Mouse (Mus musculus): ENCODE measurements around the gene D5Ertd579e. TPM values are rescaled to one million over a fixed set of nuclear protein-coding genes. Genes with fewer than 3 reads are reported as not detected.
"Not testable (repeated sequence)": the region's sequence is repeated elsewhere in the genome, so short reads cannot be mapped to it uniquely, and the experiment has no call there.

The D5Ertd579e gene
- total RNA-seq, 1 experiment from 2014 or later = 42.5 TPM

DNA sequence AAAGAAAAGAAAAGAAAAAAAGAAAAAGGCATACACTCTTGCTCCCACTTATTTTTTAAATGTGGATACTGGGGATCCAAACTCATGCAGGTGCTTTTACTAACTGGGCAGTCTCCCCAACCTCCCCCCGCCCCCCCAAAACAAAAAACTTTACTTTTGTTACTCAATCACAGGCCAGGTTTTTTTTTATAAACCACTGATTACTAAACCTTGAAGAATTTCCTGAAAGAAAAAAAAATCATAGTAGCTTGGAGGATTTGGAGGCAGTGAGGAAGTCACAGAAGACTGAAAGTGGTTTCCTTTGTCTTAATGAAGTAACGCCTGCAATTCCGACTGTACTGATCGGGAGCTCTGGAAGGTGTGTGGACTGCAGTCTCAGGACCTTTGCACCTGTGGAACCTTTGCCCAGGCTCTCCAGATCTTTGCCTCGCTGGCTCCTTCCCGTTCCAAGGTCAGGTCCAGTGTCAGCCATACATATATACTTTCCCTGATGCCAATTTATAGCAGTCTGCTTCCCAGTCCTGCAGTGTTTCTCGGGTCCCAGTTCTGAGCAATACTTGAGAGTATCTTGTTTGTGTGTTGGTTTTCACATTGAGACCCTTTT lies 2.3 kb upstream of the D5Ertd579e start:
- ATAC-seq (replicated peaks in 1 of 2; ENCODE audit: insufficient read depth in 1 of 2, low FRiP score in 2 of 2, low TSS enrichment in 1 of 2, low read depth in 1 of 2, poor library complexity in 2 of 2, severe bottlenecking in 2 of 2) = no peak; a peak in 1 of 4 replicates

DNA sequence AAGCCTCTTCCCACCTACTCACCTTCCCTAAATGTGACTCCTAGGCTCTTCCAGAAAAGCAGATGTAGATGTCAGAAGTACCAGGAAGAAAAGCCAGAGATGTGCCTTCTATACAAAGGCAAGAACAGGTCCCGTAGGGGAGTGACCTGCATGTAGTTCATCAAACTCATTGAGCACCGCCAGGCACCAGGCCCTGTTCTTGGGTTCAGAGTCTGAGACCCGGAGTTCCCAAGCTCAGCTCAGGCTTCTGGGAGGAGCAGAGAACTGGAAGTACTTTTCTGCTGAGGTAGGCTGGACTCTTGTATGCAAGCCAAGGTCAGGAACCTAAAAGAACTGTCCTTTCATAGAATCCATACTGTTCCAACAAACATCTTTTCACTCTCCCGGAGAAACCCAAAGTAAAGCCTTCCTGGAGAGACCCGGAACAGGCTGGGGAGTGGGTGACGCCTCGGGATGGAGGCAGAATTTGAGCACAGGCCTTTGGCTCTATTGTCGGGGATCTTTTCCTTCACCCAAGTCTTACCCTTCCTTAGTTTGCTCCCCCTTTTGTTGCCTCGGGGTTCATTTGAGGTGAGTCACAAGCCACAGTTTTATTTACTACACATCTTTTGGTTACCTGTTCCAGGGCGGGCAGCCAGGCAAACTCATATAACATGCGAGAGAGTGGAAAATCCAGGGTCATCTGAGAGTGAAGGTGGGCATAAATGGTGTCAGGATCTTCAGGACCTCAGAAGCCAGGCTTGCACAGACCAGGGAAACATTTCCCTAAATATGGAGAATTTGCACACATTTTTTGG lies 878 bp upstream of the D5Ertd579e start:
- no peak for ATAC-seq (replicated peaks in 1 of 2; ENCODE audit: insufficient read depth in 1 of 2, low FRiP score in 2 of 2, low TSS enrichment in 1 of 2, low read depth in 1 of 2, poor library complexity in 2 of 2, severe bottlenecking in 2 of 2)

DNA sequence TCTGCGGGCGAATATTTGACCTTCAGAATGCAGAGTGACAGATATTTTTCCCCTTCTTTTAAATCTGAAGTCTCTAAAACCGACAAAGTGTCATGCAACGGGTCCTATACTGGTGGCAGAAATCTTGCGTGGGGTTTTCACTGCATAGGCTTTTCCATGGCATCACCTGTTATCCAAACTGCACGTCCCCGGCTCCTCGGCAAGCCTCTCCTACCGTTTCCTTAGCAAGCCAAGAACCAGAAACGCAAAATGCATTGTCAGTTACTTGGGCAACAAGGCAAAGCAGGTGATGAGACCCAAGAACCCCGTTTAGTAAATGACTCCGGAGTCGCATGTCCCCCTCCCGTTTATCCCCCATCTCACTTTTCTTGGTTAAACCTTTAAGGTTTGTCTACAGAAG lies 819 bp downstream of the D5Ertd579e start:
- ATAC-seq (replicated peaks in 1 of 2; ENCODE audit: insufficient read depth in 1 of 2, low FRiP score in 2 of 2, low TSS enrichment in 1 of 2, low read depth in 1 of 2, poor library complexity in 2 of 2, severe bottlenecking in 2 of 2) = no peak

DNA sequence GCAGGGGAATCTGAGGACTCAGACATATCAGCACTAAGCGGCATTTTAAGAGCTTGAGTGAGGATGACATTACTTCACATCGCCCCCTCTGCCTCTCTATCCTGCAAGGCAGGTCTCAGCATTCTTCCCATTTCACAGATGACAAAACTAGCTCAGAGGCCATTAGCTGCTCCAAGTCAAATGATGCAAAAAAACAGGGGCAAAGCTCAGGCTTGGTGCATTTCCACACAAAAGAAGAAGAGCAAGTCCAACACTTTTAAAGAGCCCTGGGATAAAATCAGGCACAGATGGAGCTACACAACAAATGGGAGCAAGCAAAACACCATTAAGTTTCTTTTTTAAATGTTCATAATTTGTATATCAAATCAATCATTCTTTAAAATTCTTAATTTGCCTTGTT lies 2.2 kb downstream of the D5Ertd579e start:
- ATAC-seq (replicated peaks in 1 of 2; ENCODE audit: insufficient read depth in 1 of 2, low FRiP score in 2 of 2, low TSS enrichment in 1 of 2, low read depth in 1 of 2, poor library complexity in 2 of 2, severe bottlenecking in 2 of 2) = no peak

DNA sequence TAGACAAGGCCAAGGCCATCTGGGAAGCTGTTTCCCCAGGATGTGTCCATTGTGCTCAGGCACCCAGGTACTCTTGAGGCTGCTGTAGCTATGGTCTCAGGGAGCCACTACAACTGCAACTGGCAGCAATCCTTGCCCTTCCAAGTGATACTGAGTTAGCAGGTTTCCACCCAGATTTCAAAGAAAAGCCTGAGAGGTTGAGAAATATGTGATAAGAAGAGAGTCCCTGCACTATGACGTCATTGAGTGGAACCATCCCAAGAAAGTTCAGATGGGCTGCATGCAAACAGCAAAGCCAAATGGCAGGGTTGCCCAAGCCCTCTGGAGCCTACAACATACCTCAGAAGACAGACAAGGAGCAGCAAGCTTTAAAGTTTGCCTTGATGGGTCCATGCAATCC lies 4.4 kb downstream of the D5Ertd579e start:
- ATAC-seq (replicated peaks in 1 of 2; ENCODE audit: insufficient read depth in 1 of 2, low FRiP score in 2 of 2, low TSS enrichment in 1 of 2, low read depth in 1 of 2, poor library complexity in 2 of 2, severe bottlenecking in 2 of 2) = no peak

DNA sequence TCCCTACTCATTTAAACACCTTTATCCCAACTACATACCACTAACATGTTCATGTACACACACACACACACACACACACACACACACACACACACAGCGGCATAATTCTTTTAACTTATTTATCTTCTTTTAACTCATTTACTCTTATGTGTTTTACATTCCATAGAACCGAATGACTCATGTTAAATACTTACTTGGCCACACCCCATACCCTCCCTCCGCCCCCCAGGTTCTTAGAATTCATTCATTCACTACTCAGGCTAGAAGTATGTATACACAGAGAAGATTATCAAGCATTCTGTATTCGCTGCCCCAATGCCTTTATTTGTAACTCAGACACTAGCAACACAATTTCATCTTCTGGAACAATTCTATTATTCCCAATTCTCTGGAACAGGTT lies 10.7 kb downstream of the D5Ertd579e start:
- no peak for ATAC-seq (replicated peaks in 1 of 2; ENCODE audit: insufficient read depth in 1 of 2, low FRiP score in 2 of 2, low TSS enrichment in 1 of 2, low read depth in 1 of 2, poor library complexity in 2 of 2, severe bottlenecking in 2 of 2)

DNA sequence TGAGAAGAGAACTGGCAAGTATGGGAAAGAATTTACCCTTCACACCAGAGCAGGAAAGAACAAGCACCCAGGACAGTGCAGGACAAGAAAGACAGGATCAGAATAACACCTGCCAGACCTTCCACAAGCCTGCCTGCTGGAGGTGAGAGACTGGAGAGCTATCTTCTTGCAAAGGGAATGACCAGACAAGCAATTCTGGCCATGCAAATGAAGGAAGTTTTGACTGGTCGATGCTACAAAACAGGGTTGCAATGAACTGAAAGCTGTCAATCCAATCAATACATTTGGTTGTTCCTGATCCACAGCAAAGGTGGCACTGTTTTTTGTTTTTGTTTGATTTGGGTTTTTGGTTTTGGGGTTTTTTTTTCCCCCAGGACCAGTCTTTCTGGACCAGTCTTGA lies 12.2 kb downstream of the D5Ertd579e start:
- ATAC-seq (replicated peaks in 1 of 2; ENCODE audit: insufficient read depth in 1 of 2, low FRiP score in 2 of 2, low TSS enrichment in 1 of 2, low read depth in 1 of 2, poor library complexity in 2 of 2, severe bottlenecking in 2 of 2) = no peak

DNA sequence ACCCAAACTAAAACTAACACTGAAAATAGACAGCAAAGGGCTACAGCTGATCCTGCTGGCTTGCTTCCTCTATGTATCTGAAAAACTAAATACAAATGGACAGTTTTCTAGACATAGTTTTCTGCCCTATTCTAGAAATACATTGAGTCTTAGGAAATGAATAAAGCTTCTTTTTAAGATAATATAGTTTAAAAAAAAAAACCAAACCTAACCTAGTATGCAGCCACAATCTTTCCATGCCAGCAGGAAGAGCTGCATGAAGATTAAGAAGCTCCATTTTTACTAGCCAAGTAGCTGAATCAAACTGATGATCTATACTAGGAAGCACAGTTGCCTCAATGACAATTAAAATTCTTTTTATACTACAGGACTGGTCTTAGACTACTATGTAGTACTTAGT lies 14.6 kb downstream of the D5Ertd579e start:
- no peak for ATAC-seq (replicated peaks in 1 of 2; ENCODE audit: insufficient read depth in 1 of 2, low FRiP score in 2 of 2, low TSS enrichment in 1 of 2, low read depth in 1 of 2, poor library complexity in 2 of 2, severe bottlenecking in 2 of 2)

DNA sequence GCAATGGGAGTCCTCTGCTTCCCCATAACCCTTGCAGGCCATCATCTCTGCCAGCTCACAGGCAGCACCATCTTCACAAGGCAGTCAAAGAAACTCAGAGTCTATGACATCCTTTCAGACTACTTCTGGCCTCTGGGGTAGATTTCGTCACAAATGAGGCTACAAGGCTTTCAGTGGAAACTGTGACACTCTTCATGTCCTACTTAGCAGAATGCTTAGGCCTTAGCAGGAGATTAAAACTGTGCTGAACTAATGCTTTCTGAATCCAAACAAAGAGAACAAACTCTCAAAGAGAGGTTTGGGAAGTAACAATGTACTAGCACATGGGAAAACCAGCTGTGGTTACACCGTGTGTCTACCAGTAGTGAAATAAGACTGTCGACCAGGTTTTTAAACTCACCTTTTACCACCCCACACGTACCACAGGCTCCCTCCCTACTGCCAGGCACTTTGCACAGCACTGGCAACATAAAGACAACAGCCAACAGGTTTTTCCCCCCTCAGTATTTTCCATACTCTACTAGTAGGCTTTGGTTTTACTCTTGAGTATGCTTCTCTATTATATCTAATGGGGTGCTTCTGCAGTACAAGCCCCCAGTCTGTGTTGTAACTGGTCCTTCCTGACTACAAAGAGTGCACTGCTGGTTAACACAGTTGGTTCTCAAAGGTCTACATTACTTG lies 15.8 kb downstream of the D5Ertd579e start:
- ATAC-seq (replicated peaks in 1 of 2; ENCODE audit: insufficient read depth in 1 of 2, low FRiP score in 2 of 2, low TSS enrichment in 1 of 2, low read depth in 1 of 2, poor library complexity in 2 of 2, severe bottlenecking in 2 of 2) = no peak

DNA sequence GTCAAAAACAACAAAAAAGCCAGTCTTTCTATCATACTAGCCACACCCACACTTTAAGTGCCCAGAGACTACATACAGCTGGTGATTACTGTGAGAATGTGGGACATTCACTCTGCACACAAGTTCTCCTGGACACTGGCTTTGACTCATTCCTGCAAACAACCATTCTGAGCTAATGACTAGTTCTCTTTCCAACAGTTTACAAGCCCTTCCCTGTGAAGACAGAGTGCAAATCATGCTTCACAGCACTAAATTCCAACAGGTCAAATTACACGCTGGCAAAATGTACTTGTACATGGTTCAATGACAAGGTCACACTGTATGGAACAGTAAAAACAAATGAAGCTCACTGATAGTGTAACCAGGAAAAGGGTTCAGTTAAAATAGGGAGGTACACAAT lies 17.0 kb downstream of the D5Ertd579e start:
- no peak for ATAC-seq (replicated peaks in 1 of 2; ENCODE audit: insufficient read depth in 1 of 2, low FRiP score in 2 of 2, low TSS enrichment in 1 of 2, low read depth in 1 of 2, poor library complexity in 2 of 2, severe bottlenecking in 2 of 2)

DNA sequence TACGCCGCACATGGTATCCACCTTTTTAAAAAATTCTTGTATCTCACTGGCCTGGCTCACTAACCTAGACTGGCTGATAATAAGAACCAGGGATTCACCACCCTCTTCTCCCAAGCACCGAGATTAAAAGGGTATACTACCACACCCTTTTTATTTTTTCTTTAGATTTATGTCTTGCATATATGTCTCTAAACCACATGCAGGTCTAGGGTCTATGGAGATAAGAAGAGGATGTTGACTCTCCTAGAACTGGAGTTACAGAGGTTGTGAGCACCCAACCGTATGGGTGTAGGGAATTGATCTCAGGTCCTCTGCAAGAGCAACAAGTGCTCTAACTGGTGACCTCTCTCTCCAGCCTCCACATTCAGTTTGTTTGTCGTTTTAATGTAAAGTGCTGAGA lies 17.9 kb downstream of the D5Ertd579e start:
- no peak for ATAC-seq (replicated peaks in 1 of 2; ENCODE audit: insufficient read depth in 1 of 2, low FRiP score in 2 of 2, low TSS enrichment in 1 of 2, low read depth in 1 of 2, poor library complexity in 2 of 2, severe bottlenecking in 2 of 2)

DNA sequence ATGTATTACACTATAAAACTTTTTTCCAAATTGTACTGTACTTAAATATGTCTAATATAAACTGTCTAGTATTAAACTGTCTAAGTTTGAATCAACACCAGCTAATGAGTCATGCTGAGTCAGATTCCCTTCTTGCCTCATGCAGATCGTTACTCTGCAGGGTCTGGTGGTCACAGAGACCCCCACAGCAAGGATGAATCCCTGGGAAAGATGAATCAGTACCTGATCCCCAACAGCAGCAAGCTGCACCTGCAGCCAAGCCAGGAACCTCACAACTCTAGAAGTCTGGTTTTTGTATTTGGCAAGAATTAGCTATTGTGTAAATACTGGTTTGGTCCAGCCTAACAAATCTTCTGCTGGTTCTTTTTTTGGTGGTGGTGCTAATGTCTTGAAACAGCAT lies 20.4 kb downstream of the D5Ertd579e start:
- ATAC-seq (replicated peaks in 1 of 2; ENCODE audit: insufficient read depth in 1 of 2, low FRiP score in 2 of 2, low TSS enrichment in 1 of 2, low read depth in 1 of 2, poor library complexity in 2 of 2, severe bottlenecking in 2 of 2) = no peak

DNA sequence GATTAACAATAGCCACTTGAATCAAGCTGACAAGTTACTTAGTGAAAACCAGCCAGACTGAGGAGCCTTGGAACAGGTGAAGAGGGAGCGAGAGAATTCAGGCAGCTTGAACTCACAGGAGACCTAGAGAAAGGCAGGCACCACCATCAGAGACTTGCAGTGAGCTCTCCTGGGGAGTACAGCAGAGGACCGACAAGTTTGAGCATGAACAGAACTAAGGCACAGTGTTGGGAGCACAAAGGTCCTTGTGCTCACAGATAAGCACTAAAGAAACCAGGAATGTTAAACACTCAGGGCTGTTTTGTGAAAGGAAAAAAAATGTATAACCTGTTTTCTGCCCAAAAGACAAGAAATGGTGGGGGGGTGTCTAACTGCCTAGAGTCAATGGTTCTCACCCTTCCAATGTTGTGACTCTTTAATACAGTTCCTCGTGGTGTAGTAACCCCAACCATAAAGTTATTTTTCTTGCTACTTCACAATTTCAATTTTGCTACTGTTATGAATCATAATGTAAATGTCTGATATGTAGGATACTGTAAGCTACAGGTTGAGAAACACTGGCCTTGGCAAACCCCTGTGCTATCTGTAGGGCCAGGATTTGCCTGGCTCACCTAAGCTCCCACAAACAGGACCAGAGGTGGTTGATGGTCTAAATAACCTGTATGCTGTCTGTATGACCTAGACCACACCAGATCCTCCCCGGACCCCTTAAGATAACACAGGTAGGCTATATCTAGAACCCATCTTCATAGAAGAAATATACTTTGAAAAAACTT lies 21.0 kb downstream of the D5Ertd579e start:
- ATAC-seq (replicated peaks in 1 of 2; ENCODE audit: insufficient read depth in 1 of 2, low FRiP score in 2 of 2, low TSS enrichment in 1 of 2, low read depth in 1 of 2, poor library complexity in 2 of 2, severe bottlenecking in 2 of 2) = no peak

DNA sequence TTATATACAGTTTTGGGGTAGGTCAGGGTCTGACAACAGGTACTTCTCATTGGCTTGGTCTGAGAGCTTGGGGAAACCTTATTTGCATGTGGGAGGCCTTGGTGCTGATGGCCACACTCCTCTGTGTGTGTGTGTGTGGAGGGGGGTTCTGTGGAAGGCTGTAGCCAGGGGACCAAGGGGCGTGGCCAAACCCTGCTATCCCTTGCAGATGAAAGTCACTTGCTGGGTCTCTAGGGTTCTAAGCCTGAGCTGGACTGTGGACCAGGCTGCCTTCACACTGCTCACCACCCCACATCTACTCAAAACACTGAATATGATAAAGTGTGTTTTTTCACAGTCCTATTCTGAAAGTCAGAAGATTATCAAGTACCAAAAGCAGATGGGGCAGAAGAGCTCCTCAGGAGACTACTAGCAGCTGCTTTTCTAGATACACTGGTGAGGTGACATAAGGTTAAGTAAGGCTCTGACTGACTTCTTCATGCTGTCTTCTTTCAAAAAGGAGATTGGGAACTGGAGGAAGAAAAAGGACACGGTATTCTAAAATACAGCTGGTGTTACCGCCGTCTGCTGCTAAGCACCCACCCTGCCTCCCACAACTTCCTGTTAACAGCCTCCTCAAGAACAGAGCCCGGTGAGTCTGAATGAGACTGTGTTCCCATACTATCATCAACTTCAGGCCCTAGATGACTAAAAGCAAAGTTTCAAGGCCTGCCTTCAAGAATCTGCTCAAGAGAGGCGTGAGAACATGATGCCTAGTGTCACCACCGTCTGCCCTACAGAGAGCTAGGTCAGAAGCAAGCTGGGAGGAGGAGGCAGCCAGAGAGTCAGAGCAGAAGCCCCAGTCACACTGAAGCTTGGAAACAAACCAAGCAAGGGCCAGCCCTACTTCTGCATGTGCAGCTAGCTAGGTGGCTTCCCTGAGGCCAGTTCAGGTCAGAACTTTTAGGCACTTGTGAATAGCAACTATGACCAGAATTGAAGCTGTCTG lies 26.5 kb downstream of the D5Ertd579e start:
- peak; percentile 79 to 85 for ATAC-seq (replicated peaks in 1 of 2; ENCODE audit: insufficient read depth in 1 of 2, low FRiP score in 2 of 2, low TSS enrichment in 1 of 2, low read depth in 1 of 2, poor library complexity in 2 of 2, severe bottlenecking in 2 of 2)

DNA sequence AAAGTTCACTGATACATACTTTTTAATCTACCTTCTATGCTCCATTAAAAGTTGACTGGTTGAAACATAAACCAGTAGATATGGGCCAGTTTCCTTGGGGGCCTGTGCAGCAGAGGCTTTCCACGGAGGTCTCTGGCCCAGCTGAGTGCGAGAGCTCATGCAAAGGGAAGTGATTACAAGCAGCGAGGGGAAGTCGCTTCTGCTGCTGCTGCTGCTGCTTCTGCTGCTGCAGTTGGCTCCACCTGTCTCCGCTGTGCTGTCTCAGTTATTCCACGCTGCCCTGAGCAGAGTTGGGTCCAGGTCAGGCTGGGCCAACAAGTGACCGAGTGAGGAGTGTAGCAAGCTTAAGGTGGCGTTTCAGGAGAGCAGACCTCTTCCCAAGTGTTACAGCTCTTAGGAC lies 27.3 kb downstream of the D5Ertd579e start:
- no peak for ATAC-seq (replicated peaks in 1 of 2; ENCODE audit: insufficient read depth in 1 of 2, low FRiP score in 2 of 2, low TSS enrichment in 1 of 2, low read depth in 1 of 2, poor library complexity in 2 of 2, severe bottlenecking in 2 of 2)

DNA sequence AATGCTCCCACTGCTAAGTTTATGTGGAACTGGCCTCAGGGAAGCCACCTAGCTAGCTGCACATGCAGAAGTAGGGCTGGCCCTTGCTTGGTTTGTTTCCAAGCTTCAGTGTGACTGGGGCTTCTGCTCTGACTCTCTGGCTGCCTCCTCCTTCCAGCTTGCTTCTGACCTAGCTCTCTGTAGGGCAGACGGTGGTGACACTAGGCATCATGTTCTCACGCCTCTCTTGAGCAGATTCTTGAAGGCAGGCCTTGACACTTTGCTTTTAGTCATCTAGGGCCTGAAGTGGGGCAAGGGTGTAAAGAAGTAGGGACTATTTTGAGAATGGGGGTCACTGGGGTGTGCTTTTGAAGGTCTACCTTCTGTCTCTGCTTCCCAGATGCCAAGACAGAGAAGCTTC lies 27.8 kb downstream of the D5Ertd579e start:
- ATAC-seq (replicated peaks in 1 of 2; ENCODE audit: insufficient read depth in 1 of 2, low FRiP score in 2 of 2, low TSS enrichment in 1 of 2, low read depth in 1 of 2, poor library complexity in 2 of 2, severe bottlenecking in 2 of 2) = not testable (repeated sequence)

DNA sequence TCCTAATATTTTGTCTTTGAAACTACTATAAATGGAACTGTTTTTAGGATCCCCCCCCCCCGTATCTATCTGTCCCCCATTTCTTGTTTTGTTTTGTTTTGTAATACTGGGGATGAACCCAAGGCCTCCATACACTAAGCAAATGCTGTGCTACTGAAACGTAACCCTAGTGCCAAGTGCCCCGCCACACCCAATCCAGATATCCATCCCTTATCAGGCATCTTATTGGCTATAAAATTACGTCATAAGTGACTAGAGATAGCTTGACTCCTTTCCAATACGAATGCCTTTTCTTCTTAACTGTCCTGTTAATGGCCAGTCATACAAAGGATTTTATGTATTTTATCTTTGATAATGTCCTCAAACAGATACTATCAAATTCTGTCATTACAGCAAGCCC lies 28.7 kb downstream of the D5Ertd579e start:
- no peak for ATAC-seq (replicated peaks in 1 of 2; ENCODE audit: insufficient read depth in 1 of 2, low FRiP score in 2 of 2, low TSS enrichment in 1 of 2, low read depth in 1 of 2, poor library complexity in 2 of 2, severe bottlenecking in 2 of 2)

Data from hematopoietic stem cell, adult 5-6 weeks (primary cell).